Mouse (Mus musculus) neutrophil, adult 5-6 weeks (primary cell): Measurements from ENCODE around the gene Fntb. TPM values are rescaled to one million over a fixed set of nuclear protein-coding genes. Genes with fewer than 3 reads are reported as not detected.
A peak's percentile ranks its signal among the peaks of the same experiment; 100 is the strongest.

Experiments used
- ATAC-seq: fragments of 151-379, 151-347 bp; 2 replicates; pipeline ENCODE4 v1.8.0; 2017; ENCODE audit warnings: mild to moderate bottlenecking, moderate TSS enrichment; ENCODE audit not compliant: insufficient number of reproducible peaks, poor library complexity, low FRiP score, severe bottlenecking; ENCODE audit errors: extremely low read depth
- total RNA-seq: library from RNA; stranded (forward); fragments of 200-1000 nt; gene quantifications from 2 replicates; pipeline ENCODE4 v1.2.3, GENCODE M21; 2017

Fntb gene
- total RNA-seq, 1 experiment from 2014 or later, result 6.2 TPM

DNA sequence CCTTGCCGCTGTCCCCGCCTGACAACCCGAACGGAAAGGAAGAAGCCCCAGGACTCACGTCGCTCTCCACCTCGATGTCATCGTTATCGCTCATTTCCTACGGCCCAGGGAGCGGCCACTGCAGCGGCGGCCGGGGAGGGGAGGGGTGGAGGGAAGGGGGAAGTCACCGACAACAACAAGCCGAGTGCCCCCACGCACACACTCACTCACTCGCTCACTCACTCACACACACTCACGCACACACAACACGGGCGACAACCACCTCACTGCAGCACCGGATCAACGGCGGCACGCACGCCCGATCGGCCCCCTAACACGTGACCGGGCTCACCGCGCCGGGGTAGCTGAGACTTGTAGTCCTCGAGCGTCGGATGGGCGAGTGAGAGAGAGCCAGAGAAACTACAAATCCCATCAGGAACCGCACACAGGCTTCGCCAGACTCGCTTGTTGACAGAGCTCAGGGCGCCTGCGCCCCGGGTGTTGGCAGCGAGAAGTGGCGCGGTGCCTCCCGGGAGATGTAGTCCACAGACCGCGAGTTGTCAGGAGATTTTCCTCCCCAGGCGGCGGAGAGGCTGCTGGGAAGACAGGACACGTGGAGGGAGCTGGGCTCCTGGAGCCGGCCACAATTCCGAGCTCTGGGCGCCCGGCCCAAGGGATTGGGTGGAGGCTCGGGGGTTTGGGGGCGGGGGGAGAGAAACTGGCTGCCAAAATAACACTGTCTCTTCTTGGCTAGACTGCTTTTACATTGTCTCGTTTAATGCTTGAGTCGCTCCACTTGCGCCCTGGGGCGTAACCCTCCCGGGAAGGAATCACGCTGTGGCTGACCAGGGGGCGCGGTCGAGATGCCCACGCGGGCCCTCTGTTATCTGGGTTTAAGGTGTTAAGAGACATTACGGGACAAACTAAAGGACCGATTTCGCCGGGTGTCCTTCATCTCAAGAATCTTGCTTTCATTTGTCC, 196.8 kb downstream of the Fntb start, which contains the start of gene Max:
Gene Max (minus strand): TSS at position 270 of the 960 bp plus-strand sequence.
- ATAC-seq, result peak; percentile 91

GRCm38 (mm10) chr12:76965089-76965488, 199.7 kb downstream of the Fntb start:
- ATAC-seq, result no peak

- ATAC-seq, result no peak
Observed at GRCm38 (mm10) chr12:76965876-76966275, 200.5 kb downstream of the Fntb start.

Other genes starting within 250 kb of the Fntb start
- 47.4 and 51.1 TPM in 2 replicates for gene Plekhg3, start 234.7 kb upstream of the Fntb start, total RNA-seq
- gene Sptb, start 55.0 kb upstream of the Fntb start, total RNA-seq, result 1.4 and 2.0 TPM in 2 replicates
- 31.2 and 49.4 TPM in 2 replicates for gene Churc1, start 51 bp upstream of the Fntb start, total RNA-seq
- gene Gpx2, start 30.0 kb downstream of the Fntb start, total RNA-seq, result not detected in 2 replicates
- not detected in 2 replicates for gene Rab15, start 57.3 kb downstream of the Fntb start, total RNA-seq
- 238 and 243 TPM in 2 replicates for gene Max, start 196.6 kb downstream of the Fntb start, total RNA-seq